Mouse (Mus musculus) cerebellum, adult 18-20 months (tissue): ENCODE measurements at regions not wholly inside any gene's neighbourhood (a gene's known extent, or its start where the extent isn't known, plus 50 kb on each side); places are given as distances from the start of the nearest gene placed in this dataset.
A peak's percentile ranks its signal among the peaks of the same experiment; 100 is the strongest.

ENCODE experiments used
- DNase-seq, 2 experiments: peaks; one replicate each; pipeline ENCODE4 v3.0.0; 2021

GRCm38 (mm10) chr16:29706996-29707395 is 127.9 kb downstream of the Opa1 start:
- DNase-seq = no peak

- no peak for DNase-seq
Observed at GRCm38 (mm10) chr16:29707656-29708055, 128.5 kb downstream of the Opa1 start.

DNA sequence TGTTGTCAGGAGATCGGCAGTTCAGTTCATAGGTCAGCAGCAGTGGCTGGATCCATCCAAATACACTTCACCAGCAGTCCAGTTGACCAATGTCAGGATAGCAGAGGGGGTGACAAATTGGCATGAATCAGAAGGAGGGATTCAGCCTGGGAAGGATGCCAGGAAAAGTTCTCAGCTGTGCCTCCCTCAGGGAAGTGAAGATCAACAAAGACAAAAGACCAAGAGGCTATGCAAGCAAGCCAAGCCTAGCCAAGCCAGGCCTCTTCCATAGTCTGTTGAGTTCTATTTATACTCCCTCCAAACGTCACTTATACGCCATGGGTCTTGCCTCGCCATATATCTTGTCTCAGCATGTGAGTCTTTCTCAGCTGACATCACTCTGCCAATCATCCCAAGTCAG is 129.9 kb downstream of the Opa1 start:
- no peak for DNase-seq

GRCm38 (mm10) chr16:29711386-29711785 is 132.3 kb downstream of the Opa1 start:
- no peak for DNase-seq

- peak; percentile 59 to 75 for DNase-seq
Observed at GRCm38 (mm10) chr16:29711912-29712681, 133.0 kb downstream of the Opa1 start.

DNA sequence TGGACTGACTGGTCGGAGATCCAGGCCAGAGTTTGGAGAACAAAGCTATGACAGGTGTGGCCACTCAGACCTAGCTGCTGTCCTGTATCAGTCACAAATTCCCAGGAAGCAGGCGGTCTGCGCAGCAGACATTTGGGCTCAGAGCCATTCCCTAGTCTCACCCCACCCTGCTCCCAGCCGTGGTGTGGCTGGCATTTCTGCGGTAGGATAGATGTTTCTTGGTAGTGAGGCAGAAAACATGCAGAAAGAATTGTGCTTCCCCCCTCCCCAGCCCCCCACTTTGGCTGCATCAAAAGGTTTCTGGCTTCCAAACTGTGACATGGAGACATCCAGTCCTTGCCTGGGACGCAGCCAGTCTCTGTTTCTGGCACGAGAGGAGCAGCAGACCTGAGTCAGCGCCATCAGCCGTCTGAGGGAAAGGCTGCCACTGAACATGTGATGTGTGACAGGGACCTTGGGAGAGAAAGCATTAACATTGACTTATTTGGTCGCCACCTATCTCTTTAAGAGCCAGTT is 135.5 kb downstream of the Opa1 start:
- peak; percentile 77 to 83 for DNase-seq

DNA sequence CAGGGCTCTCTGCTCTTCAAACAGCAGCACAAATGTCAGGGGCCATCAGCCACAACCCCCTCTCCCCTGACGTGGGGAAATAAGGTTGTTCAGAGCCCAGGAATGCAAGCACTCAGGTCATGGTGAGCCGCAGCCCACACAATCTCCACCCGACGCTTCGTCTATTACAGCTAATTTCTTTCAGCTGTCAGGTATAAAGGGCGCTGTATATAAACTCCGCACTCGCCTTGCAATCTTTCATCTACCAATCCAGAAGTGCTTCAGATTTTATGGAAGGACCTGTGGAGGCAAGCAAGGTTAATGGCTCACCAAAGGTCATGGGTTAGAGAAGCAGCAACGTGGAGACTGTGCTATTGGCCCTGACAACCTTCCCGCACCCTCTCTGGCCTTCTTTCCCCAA is 139.8 kb downstream of the Opa1 start:
- DNase-seq = no peak

GRCm38 (mm10) chr16:29719571-29720451 is 140.7 kb downstream of the Opa1 start:
- DNase-seq = no peak

DNA sequence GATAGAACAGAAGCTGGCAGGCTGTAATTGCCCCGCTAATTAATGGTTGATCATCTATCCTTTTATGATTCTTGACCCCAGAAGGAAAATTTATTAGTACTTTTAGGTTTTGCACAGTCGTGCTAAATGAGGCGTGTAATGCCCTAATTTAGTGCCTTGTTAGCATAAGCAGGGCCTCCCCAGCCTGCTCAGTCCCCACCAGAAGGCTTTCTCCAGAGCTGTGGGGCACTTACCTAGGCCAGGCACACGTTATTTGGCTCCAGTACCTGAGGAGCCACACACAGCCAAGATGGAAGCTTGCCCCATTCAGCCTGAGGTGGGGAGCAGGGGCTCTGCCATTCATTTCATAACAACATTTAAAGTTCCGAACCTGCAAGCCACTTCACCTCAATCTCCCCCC is 146.0 kb downstream of the Opa1 start:
- no peak for DNase-seq

DNA sequence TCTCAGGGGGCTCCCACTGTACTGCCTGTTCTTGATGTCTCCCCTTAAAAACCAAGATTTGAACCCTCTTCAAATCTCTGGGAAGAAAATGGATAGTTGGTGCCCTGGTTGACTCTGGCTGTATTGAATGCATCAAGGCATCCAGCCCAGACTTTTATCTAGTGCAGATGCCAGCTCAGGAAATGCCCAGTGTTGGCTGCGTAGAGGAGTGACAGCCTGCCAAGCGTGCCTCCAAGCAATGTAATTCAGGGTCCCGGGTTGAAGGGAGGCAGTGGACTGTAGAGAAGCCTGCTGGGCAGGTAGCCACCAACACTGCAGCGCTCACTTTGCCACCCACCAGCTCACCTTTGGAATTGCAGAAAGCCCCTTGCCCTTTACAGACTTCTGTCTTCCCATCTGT is 146.4 kb downstream of the Opa1 start:
- peak; percentile 30 to 36 for DNase-seq

GRCm38 (mm10) chr16:29727397-29727796 is 148.3 kb downstream of the Opa1 start:
- DNase-seq = no peak

DNA sequence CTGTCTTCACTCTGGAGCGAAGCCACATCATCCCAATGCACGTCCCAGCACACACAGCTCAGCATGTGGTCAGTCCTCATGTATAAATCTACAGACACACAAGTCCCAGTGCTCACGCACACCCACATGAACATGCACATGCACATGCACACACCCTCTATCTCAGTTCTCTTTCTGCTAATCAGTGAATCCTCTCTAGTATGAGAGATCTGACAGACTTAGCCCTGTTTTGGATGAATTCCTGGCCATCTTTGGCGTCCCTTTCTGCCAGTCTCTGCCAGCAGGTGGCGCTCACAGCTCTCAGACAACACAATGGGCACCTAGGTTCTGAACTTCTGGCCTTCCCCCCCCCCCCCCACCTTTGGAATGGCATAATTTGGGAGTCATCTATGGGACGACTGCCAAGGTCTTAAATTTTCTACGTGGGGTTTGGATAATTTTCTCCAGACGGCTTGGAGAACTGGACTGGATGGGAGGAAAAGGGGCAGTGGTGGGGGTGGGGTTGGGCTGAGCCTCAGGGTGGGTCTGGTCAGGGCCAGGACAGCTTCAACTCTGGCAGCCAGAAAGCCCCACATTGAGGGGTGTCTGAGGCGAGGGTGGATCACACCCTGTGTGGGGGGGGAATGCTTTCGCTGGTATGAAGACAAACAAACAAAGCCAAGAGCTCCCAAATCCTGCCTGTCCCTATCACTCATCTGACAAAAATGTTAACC is 149.8 kb downstream of the Opa1 start:
- peak; percentile 75 to 90 for DNase-seq

GRCm38 (mm10) chr16:29730010-29730409 is 150.9 kb downstream of the Opa1 start:
- no peak for DNase-seq

GRCm38 (mm10) chr16:29732889-29733288 is 153.8 kb downstream of the Opa1 start:
- no peak for DNase-seq

- DNase-seq = no peak
Observed at GRCm38 (mm10) chr16:29733847-29734246, 154.7 kb downstream of the Opa1 start.

- DNase-seq = peak; percentile 41 to 43
Observed at GRCm38 (mm10) chr16:29734324-29734723, 155.2 kb downstream of the Opa1 start.

DNA sequence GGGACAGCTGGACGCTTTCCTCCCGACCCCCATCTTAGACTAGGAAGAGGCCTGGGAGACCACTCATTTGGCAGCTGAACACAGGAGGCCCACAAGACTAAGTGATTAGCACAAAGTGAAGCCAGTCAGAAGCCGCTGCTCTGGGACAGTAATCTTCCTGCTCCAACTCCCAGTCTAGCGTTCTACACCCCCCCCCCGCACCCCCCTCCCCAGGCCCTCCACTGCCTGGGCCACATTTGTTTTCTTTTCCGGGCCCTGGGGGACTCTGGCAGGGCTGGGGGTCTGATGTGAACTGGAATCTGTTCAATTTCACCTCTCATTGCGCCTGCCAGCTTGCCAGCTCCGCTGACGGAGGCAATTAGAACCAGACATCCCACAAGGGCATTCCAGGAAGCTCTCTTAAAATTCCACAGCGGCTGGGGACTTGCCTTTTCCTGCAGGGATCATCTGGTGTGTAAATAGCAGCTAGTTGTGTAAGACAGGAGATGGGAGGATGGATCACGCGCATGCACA is 155.7 kb downstream of the Opa1 start:
- DNase-seq = no peak

- no peak for DNase-seq
Observed at GRCm38 (mm10) chr16:29735371-29736008, 156.4 kb downstream of the Opa1 start.

DNA sequence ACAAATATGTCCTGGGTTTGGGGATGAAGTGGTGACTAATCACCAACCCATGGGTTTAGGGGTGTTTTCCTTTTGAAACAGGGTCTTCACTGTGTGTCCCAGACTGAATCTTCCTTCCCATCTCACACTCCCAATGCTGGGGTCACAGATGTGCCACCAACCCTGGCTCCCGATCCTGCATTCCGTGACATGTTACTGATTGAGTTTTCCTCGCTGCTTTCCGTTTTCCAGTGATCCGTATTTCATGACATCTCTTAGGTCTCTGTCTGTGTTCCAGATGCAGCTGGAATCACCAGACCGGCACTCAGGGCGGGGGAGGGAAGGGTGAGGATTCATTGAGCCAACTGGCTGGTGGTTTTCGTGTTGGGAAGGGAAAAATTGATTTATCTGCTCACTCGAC is 157.1 kb downstream of the Opa1 start:
- DNase-seq = no peak

DNA sequence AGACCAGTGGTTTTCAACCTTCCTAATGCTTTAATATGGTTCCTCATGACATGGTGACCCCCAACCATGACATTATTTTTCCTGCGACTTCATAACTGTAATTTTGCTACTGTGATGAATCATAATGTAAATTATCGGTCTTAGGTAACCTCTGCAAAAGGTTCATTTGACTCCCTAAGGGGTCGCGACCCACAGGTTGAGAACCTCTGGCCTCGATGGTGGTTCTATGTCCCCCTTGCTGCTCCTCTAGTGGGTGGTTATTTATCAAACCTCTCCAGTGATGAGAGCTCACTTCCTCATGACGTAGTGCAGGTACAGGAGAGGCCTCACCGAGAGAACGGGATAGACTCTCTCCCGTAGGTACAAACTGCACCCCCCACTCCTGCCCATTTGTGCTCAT is 158.9 kb downstream of the Opa1 start:
- no peak for DNase-seq

- DNase-seq = no peak
Observed at GRCm38 (mm10) chr16:29742497-29743230, 163.5 kb downstream of the Opa1 start.

DNA sequence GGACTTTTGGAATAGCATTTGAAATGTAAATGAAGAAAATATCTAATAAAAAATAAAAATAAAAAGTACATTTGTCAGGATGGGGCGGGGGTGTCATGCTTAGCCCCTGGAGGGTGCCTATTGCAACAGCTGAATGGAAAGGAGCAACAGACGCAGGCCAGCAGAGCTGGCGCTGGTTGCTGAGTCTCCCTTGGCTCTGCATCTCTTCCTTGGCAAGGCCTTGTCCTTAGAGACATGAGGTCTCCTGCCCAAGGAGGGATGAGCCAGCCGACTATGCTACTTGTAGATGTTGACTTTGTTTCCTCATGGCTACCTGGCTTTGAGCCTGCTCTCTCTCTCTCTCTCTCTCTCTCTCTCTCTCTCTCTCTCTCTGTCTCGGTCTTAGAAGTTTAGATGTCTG is 166.4 kb downstream of the Opa1 start:
- no peak for DNase-seq
